Mouse (Mus musculus) spleen, adult 2 months (tissue): ENCODE measurements at regions not wholly inside any gene's neighbourhood (a gene's known extent, or its start where the extent isn't known, plus 50 kb on each side); places are given as distances from the start of the nearest gene placed in this dataset.
"Not testable (repeated sequence)": the region's sequence is repeated elsewhere in the genome, so short reads cannot be mapped to it uniquely, and the experiment has no call there.

Experiments
- CTCF ChIP-seq: fragments of 200-500 bp; IDR thresholded peaks from 2 replicates; pipeline ENCODE4 v1.5.1; 2011; ENCODE audit warnings: mild to moderate bottlenecking, inconsistent platforms; ENCODE audit not compliant: insufficient read depth, insufficient read length, insufficient replicate concordance; ENCODE audit errors: extremely low read depth
- POLR2A ChIP-seq: fragments of 200-500 bp; IDR thresholded peaks from 2 replicates; pipeline ENCODE4 v1.6.1; 2011; ENCODE audit warnings: low read depth, low read length, inconsistent platforms

GRCm38 (mm10) chr6:68711084-68711483 is 1175.5 kb upstream of the Tacstd2 start:
- TF ChIP-seq CTCF, POLR2A: not testable (repeated sequence)
